Mouse (Mus musculus): ENCODE measurements around the gene Ttc19.

- TF ChIP-seq POLR2A (IDR thresholded peaks at IDR 0.05; ENCODE audit: control insufficient read depth, extremely low read depth, insufficient read depth, low read length, poor library complexity) (no peak), CTCF (IDR thresholded peaks at IDR 0.05; ENCODE audit: borderline replicate concordance, control insufficient read depth, extremely low read depth, insufficient read depth, low read length, poor library complexity) (no peak)
Observed at GRCm38 (mm10) chr11:62240631-62241261, 40.5 kb upstream of the Ttc19 start.
